ENCODE assay signal across 7 mouse cellular contexts in the genomic region with DNA sequence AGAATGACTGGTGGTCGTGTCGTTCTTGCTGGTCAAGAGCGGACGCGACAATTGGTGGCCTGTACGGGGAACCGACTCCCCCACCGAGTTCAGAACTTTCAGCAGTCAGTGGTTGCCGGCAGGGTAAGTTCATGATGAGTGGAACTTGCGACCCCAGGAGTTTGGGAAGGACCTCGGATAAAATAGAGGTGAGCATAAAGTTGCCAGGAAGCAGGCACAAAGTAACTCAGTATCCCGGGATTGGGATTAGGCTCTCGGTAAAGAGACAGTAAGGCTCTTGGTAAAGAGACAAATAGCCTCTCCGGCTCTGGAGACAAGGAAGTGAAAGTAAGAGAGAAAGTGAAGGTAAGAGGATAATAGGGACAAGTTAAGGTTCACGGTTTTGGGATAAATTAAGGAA.
A peak's percentile ranks its signal among the peaks of the same experiment; 100 is the strongest.
DNase-seq lines count a peak whose midpoint lies in the region; TF ChIP-seq lines count a peak whose summit lies in the region.
"Not testable (repeated sequence)": the region's sequence is repeated elsewhere in the genome, so short reads cannot be mapped to it uniquely, and the experiment has no call there.

No protein-coding gene starts in this region.

- intact Hi-C loops in gastrocnemius, adult 2 months (cut with DNase I) = not testable (repeated sequence)

- 93% methylated on average over 15 of the region's 15 CpGs for WGBS in thymus, adult 2 months

- TF ChIP-seq POLR2A in thymus, adult 2 months (IDR thresholded peaks at IDR 0.05; ENCODE audit: control insufficient read depth, extremely low read depth, insufficient read depth, low read length, poor library complexity) = not testable (repeated sequence)

- H3K36me3 ChIP-seq in thymus, adult 2 months (ENCODE audit: control insufficient read depth, insufficient read depth, low read length) = not testable (repeated sequence)

- H3K4me1 ChIP-seq in thymus, adult 2 months (replicated peaks; ENCODE audit: control insufficient read depth, insufficient read depth, low read length) = not testable (repeated sequence)

- peak; percentile 5 to 26 for DNase-seq in adrenal gland, adult 18-20 months (ENCODE audit: low spot score in 2 of 2)
- peak; percentile 14 for DNase-seq in gastrocnemius, adult 2 months
- peak; percentile 11 for DNase-seq in heart, adult 8-10 months (ENCODE audit: low spot score)
- DNase-seq in heart, postnatal 4 days = peak; percentile 8
- DNase-seq in kidney, postnatal 14 days = peak; percentile 4
- DNase-seq in lung, postnatal 36 days = peak; percentile 10
- peak; percentile 3 for DNase-seq in thymus, adult 2 months

- not testable (repeated sequence) for H3K4me3 ChIP-seq in gastrocnemius, adult 2 months; thymus, adult 2 months (ENCODE audit: control insufficient read depth, insufficient read depth, low read length)

- TF ChIP-seq CTCF in gastrocnemius, adult 2 months (IDR thresholded peaks at IDR 0.05); thymus, adult 2 months (IDR thresholded peaks at IDR 0.05; ENCODE audit: borderline replicate concordance, control insufficient read depth, extremely low read depth, insufficient read depth, low read length, poor library complexity): not testable (repeated sequence)

- not testable (repeated sequence) for H3K27ac ChIP-seq in gastrocnemius, adult 2 months; thymus, adult 2 months (ENCODE audit: control insufficient read depth, insufficient read depth, low read length)

- not testable (repeated sequence) for H3K27me3 ChIP-seq in thymus, adult 2 months (ENCODE audit: control insufficient read depth, insufficient read depth, low read length)
